Mouse (Mus musculus): Measurements from ENCODE around the gene 1700037H04Rik. TPM values are rescaled to one million over a fixed set of nuclear protein-coding genes. Genes with fewer than 3 reads are reported as not detected.

The 1700037H04Rik gene
- polyA plus RNA-seq, 1 experiment from 2014 or later: 73.0 TPM

DNA sequence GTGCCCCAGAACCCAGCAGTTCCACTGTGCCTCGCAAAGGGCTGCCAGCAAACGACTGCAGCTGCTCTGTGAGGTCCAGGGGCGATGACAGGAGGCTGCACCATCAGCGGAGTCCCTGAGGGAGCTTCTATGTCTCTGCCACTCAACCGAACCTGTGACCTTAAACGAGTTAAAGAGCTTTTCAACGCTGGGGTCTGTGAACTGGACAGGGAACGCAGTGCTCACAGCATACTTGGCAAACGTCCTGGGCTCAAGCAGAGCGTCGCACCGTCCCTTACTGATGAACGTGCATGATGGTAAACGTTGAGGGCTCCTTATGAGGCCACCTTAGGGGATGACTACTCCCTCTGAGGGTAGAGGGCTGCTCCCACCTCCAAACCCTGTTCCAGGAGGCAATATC is 26.5 kb upstream of the 1700037H04Rik start:
- Histone ChIP-seq H3K36me3 (ENCODE audit: control insufficient read depth, insufficient read depth, low read length) (peaks cover 3% of the 10 kb centered on the region; the same call in 1 of the 2 replicates), H3K27me3 (ENCODE audit: control insufficient read depth, insufficient read depth, low read length) (no peaks in the 10 kb centered on the region), H3K9me3 (replicated peaks; ENCODE audit: control insufficient read depth, low read length) (no peaks in the 10 kb centered on the region), H3K4me1 (ENCODE audit: control insufficient read depth, insufficient read depth, low read length) (peaks cover 31% of the 10 kb centered on the region), H3K27ac (ENCODE audit: low read length) (peak overlapping the region; percentile 42), H3K4me3 (replicated peaks; ENCODE audit: low read length) (peak overlapping the region; percentile 83), H3K4me2 (ENCODE audit: low read depth, low read length) (peak overlapping the region; percentile 85), H3K9ac (ENCODE audit: low read length) (peak overlapping the region; percentile 88)
- WGBS: 3% methylated on average over 14 of the region's 14 CpGs
- ATAC-seq (ENCODE audit: insufficient read depth, low FRiP score): no peak

DNA sequence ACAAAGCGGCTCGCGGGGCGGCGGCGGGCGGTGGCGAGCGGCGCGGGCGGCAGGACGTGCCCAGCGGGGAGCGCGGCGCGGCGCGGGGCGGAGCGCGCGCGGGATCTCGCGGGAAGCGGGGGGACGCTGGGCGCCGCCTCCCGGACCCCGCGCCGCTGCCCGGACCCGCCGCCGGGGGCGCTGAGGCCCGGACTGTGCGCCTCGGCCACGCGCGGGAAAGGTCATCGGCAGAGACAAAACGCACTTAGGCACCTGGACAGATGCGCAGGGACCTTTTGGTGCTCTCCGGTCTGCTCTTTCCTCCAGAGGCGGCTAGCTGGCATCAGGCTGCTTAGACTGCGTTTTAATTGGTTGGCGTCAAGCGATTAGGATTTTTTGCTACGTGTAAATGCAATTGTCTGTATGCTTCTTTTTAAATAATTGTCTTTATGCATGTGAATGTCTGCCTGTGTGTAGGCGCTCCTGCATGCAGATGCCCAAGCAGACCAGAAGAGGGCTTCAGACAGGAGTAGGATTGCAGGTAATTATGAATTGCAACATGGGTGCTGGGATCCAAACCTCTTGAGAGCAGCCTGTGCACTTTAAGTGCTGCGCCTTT is 20.2 kb upstream of the 1700037H04Rik start, which contains the start of gene Cenpb:
Gene Cenpb, minus strand, starts transcription at position 78 of the 598 bp plus-strand sequence.
- no peaks in the 10 kb centered on the region for H3K36me3 ChIP-seq (ENCODE audit: control insufficient read depth, insufficient read depth, low read length)
- H3K4me1 ChIP-seq (ENCODE audit: control insufficient read depth, insufficient read depth, low read length): peaks cover 39% of the 10 kb centered on the region
- H3K4me2 ChIP-seq (ENCODE audit: low read depth, low read length): peak within 1 kb of the TSS; percentile 98
- H3K4me3 ChIP-seq (replicated peaks; ENCODE audit: low read length): peak within 1 kb of the TSS; percentile 92
- peak within 1 kb of the TSS; percentile 99 for H3K9ac ChIP-seq (ENCODE audit: low read length)
- H3K9me3 ChIP-seq (replicated peaks; ENCODE audit: control insufficient read depth, low read length): no peaks in the 10 kb centered on the region
- 2% methylated on average over 53 of the region's 57 CpGs for WGBS
- no peaks in the 10 kb centered on the region for H3K27me3 ChIP-seq (ENCODE audit: control insufficient read depth, insufficient read depth, low read length)
- ATAC-seq (ENCODE audit: insufficient read depth, low FRiP score): peak; percentile 84
- peak within 1 kb of the TSS; percentile 97 for H3K27ac ChIP-seq (ENCODE audit: low read length)

DNA sequence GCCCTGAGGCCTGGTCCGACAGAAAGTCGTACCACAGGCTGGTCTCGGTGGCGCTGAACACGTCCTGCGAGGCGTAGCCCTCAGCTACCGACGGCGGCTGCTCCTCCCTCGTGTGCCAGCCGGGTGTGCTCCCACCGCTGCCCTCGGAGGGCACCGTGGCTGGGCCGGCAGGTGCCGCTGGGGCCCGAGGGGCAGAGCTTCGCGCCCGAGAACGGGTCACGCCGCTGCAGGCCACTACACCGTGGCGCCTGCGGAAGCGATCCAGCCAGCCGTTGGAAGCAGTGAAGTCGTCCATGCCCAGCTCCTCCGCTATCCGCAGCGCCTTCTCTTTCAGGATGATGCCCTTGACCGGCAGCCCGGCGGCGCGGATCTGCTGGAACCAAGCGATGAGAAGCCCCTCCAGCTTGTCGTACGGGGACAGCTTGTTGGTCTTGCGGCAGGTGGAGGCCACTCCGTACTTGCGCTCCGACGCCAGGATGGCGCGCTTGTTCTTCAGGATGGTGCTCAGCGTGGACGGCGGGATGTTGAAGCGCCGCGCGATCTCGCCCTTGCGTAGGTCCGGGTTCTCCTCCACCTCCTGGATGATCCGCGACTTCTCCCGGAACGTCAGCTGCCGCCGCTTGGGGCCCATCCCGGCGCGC is 19.5 kb upstream of the 1700037H04Rik start:
- Histone ChIP-seq H3K27me3 (ENCODE audit: control insufficient read depth, insufficient read depth, low read length) (no peaks in the 10 kb centered on the region), H3K4me1 (ENCODE audit: control insufficient read depth, insufficient read depth, low read length) (peaks cover 42% of the 10 kb centered on the region), H3K27ac (ENCODE audit: low read length) (peak overlapping the region; percentile 97), H3K36me3 (ENCODE audit: control insufficient read depth, insufficient read depth, low read length) (no peaks in the 10 kb centered on the region), H3K9ac (ENCODE audit: low read length) (peak overlapping the region; percentile 99), H3K9me3 (replicated peaks; ENCODE audit: control insufficient read depth, low read length) (no peaks in the 10 kb centered on the region), H3K4me3 (replicated peaks; ENCODE audit: low read length) (peak overlapping the region; percentile 92), H3K4me2 (ENCODE audit: low read depth, low read length) (peak overlapping the region; percentile 98)
- WGBS: under 1% methylated on average over 64 of the region's 67 CpGs
- ATAC-seq (ENCODE audit: insufficient read depth, low FRiP score): peak; percentile 41

DNA sequence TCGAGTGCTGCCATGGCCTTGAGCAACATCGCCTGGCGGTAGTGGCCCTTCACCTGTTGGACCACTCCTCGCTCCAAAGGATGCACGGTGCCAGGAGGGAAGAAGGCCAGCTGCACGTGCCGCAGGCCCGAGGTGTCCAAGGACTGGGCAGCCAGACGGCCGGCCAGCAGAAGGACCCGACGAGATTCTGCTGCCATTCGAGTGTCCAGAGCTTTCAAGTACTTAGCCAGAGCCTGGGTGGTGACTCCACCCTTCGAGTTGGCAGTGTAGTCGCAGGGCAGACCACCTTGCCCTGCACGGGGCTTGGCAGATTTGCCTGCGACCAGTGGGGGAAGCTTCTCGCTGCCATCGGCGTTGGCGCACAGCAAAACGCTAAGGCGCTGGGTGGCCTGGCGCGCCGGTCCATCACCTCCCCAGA is 19.0 kb upstream of the 1700037H04Rik start:
- Histone ChIP-seq H3K9me3 (replicated peaks; ENCODE audit: control insufficient read depth, low read length) (no peaks in the 10 kb centered on the region), H3K27me3 (ENCODE audit: control insufficient read depth, insufficient read depth, low read length) (no peaks in the 10 kb centered on the region), H3K4me2 (ENCODE audit: low read depth, low read length) (peak overlapping the region; percentile 98), H3K4me3 (replicated peaks; ENCODE audit: low read length) (peak overlapping the region; percentile 92), H3K4me1 (ENCODE audit: control insufficient read depth, insufficient read depth, low read length) (peaks cover 48% of the 10 kb centered on the region), H3K36me3 (ENCODE audit: control insufficient read depth, insufficient read depth, low read length) (no peaks in the 10 kb centered on the region), H3K9ac (ENCODE audit: low read length) (peak overlapping the region; percentile 99), H3K27ac (ENCODE audit: low read length) (peak overlapping the region; percentile 97)
- 19% methylated on average over 26 of the region's 26 CpGs for WGBS
- no peak for ATAC-seq (ENCODE audit: insufficient read depth, low FRiP score)

DNA sequence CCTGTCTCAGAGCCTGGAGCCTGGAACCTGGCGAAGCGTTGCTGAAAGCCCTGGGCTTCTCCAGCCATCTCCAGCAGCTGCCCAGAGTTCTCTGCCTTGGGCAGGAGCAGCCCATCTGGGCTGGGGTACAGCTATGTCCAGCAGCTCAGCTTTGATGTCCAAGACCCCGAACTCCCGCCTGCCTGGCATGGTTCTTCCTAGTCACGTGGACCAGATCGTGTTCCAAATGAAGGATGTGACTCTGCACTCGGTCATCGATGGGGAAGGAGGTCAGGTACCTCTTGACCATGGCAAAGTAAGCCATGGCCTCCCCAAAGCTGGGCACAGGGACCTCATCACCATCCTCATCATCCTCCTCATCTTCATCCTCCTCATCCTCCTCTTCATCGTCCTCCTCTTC is 18.1 kb upstream of the 1700037H04Rik start:
- H3K9ac ChIP-seq (ENCODE audit: low read length): peak overlapping the region; percentile 99
- no peak for ATAC-seq (ENCODE audit: insufficient read depth, low FRiP score)
- H3K4me2 ChIP-seq (ENCODE audit: low read depth, low read length): peak overlapping the region; percentile 98
- H3K27me3 ChIP-seq (ENCODE audit: control insufficient read depth, insufficient read depth, low read length): no peaks in the 10 kb centered on the region
- H3K4me3 ChIP-seq (replicated peaks; ENCODE audit: low read length): peak overlapping the region; percentile 92
- 73% methylated on average over 9 of the region's 9 CpGs for WGBS
- H3K4me1 ChIP-seq (ENCODE audit: control insufficient read depth, insufficient read depth, low read length): peaks cover 48% of the 10 kb centered on the region
- H3K9me3 ChIP-seq (replicated peaks; ENCODE audit: control insufficient read depth, low read length): no peaks in the 10 kb centered on the region
- peak overlapping the region; percentile 97 for H3K27ac ChIP-seq (ENCODE audit: low read length)
- no peaks in the 10 kb centered on the region for H3K36me3 ChIP-seq (ENCODE audit: control insufficient read depth, insufficient read depth, low read length)

DNA sequence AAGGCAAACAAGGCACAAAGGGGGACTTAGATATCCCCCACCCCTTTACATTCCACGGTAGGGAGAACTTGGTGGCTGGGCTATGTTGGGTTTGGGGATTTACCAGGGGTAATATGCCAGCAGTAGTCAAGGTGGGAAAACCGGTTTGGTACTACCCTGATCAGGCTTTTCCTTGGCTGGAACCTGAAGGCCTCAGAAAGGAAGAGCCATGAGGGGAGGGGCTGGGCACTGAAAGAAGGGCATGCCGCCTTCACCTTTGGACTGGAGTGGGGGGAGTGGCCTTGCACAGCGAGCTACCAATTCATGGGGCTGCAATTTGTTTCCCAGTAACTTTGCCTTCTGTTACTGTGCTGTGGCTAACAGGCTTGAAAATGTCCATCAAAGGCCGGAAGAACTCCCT is 16.6 kb upstream of the 1700037H04Rik start:
- peak overlapping the region; percentile 98 for H3K4me2 ChIP-seq (ENCODE audit: low read depth, low read length)
- WGBS: 49% methylated on average over 5 of the region's 5 CpGs
- H3K36me3 ChIP-seq (ENCODE audit: control insufficient read depth, insufficient read depth, low read length): no peaks in the 10 kb centered on the region
- H3K4me1 ChIP-seq (ENCODE audit: control insufficient read depth, insufficient read depth, low read length): peaks cover 54% of the 10 kb centered on the region
- H3K9me3 ChIP-seq (replicated peaks; ENCODE audit: control insufficient read depth, low read length): no peaks in the 10 kb centered on the region
- peak overlapping the region; percentile 92 for H3K4me3 ChIP-seq (replicated peaks; ENCODE audit: low read length)
- peak; percentile 75 for ATAC-seq (ENCODE audit: insufficient read depth, low FRiP score)
- H3K27me3 ChIP-seq (ENCODE audit: control insufficient read depth, insufficient read depth, low read length): peaks cover 5% of the 10 kb centered on the region; the same call in 1 of the 2 replicates
- no peak overlapping the region; the same call in 1 of the 2 replicates for H3K9ac ChIP-seq (ENCODE audit: low read length)
- H3K27ac ChIP-seq (ENCODE audit: low read length): peak overlapping the region; percentile 89

DNA sequence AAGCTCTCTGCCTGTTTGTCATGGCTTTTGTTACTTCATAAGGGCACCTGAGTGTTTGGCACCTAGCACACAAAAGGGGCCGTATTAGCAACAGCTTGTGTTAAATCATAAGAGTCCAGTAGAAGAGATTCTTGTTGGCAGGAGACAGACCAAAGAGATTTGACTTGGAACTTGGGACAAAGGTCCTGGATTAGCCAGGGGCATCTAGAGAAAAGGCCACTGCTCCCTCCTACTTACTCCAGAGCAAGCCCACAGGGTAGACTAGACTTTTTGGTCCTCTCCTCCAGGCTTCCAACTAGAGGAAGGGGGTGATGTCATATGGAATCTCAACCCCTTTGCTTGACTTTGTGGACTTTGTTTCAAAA is 16.0 kb upstream of the 1700037H04Rik start:
- Histone ChIP-seq H3K4me1 (ENCODE audit: control insufficient read depth, insufficient read depth, low read length) (peaks cover 57% of the 10 kb centered on the region), H3K9ac (ENCODE audit: low read length) (peak overlapping the region; percentile 12; the same call in 1 of the 2 replicates), H3K27ac (ENCODE audit: low read length) (peak overlapping the region; percentile 89), H3K36me3 (ENCODE audit: control insufficient read depth, insufficient read depth, low read length) (no peaks in the 10 kb centered on the region), H3K27me3 (ENCODE audit: control insufficient read depth, insufficient read depth, low read length) (peaks cover 5% of the 10 kb centered on the region; the same call in 1 of the 2 replicates), H3K4me3 (replicated peaks; ENCODE audit: low read length) (peak overlapping the region; percentile 92; the same call in 1 of the 2 replicates), H3K4me2 (ENCODE audit: low read depth, low read length) (peak overlapping the region; percentile 98), H3K9me3 (replicated peaks; ENCODE audit: control insufficient read depth, low read length) (no peaks in the 10 kb centered on the region)
- WGBS: 85% methylated on average over 1 of the region's 1 CpGs
- no peak for ATAC-seq (ENCODE audit: insufficient read depth, low FRiP score)

DNA sequence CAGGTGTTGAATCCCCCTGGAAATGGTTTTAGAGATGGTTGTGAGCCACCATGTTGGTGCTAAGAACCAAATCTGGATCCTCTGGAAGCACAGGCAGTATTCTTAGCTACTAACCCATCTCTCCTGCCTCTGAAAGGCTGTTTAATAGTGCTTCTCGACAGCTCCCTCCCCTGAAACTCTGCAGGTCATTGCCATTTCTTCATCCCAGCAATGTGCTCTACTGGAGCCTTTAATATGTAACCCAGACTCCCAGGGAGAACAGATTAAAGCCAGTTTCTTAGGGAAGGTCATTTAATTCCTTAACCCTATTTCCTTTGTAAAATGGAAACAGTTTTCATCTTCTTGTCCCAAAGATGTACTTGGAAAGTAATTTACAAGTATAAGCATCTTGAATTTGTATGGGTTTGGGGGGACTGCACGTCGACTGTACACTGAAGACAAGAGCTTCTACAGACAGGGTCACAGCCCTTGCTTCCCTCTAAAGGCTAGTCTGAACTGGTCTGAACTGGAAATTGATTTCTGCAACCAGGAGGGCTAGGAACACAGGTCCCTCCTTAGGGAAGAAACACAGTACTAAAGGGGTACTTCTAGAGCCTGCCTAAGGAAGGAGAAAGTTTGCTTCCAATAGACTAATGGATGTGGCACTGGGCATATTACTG is 15.5 kb upstream of the 1700037H04Rik start:
- ATAC-seq (ENCODE audit: insufficient read depth, low FRiP score): no peak
- H3K27me3 ChIP-seq (ENCODE audit: control insufficient read depth, insufficient read depth, low read length): peaks cover 5% of the 10 kb centered on the region; the same call in 1 of the 2 replicates
- peak overlapping the region; percentile 89 for H3K27ac ChIP-seq (ENCODE audit: low read length)
- H3K9ac ChIP-seq (ENCODE audit: low read length): peak overlapping the region; percentile 12; the same call in 1 of the 2 replicates
- peak overlapping the region; percentile 98 for H3K4me2 ChIP-seq (ENCODE audit: low read depth, low read length)
- 63% methylated on average over 3 of the region's 3 CpGs for WGBS
- H3K9me3 ChIP-seq (replicated peaks; ENCODE audit: control insufficient read depth, low read length): no peaks in the 10 kb centered on the region
- 0 out of 2 replicates have a peak overlapping the region, but pooled peaks have one; percentile 92 for H3K4me3 ChIP-seq (replicated peaks; ENCODE audit: low read length)
- peaks cover 57% of the 10 kb centered on the region for H3K4me1 ChIP-seq (ENCODE audit: control insufficient read depth, insufficient read depth, low read length)
- H3K36me3 ChIP-seq (ENCODE audit: control insufficient read depth, insufficient read depth, low read length): no peaks in the 10 kb centered on the region

DNA sequence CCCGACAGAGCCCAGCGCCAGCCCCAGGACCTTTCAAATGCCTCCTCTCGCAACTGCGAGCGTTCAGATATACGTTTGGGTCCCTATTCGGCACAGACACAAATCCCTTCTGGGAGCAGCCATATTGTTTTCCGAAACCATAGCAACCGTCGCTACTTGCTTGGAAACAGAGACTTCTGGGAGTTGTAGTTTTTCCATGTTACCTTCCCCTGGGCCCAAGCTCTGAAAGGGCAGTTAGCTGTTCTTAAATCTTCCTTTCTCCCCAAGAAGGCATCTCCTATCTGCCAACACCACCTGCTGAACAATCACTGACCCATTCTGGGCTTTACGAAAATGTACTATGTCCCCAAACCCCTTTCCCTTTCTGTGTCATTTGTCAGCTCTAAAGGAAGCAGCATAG is 14.8 kb upstream of the 1700037H04Rik start:
- Histone ChIP-seq H3K27me3 (ENCODE audit: control insufficient read depth, insufficient read depth, low read length) (peaks cover 5% of the 10 kb centered on the region; the same call in 1 of the 2 replicates), H3K27ac (ENCODE audit: low read length) (no peak overlapping the region), H3K4me3 (replicated peaks; ENCODE audit: low read length) (peak overlapping the region; percentile 40), H3K9ac (ENCODE audit: low read length) (no peak overlapping the region), H3K4me2 (ENCODE audit: low read depth, low read length) (peak overlapping the region; percentile 70), H3K36me3 (ENCODE audit: control insufficient read depth, insufficient read depth, low read length) (no peaks in the 10 kb centered on the region), H3K4me1 (ENCODE audit: control insufficient read depth, insufficient read depth, low read length) (peaks cover 57% of the 10 kb centered on the region), H3K9me3 (replicated peaks; ENCODE audit: control insufficient read depth, low read length) (no peaks in the 10 kb centered on the region)
- ATAC-seq (ENCODE audit: insufficient read depth, low FRiP score): 0 out of 2 replicates have a peak, but pooled peaks have one; percentile 10
- 6% methylated on average over 11 of the region's 11 CpGs for WGBS
